Mouse (Mus musculus): ENCODE measurements at regions not wholly inside any gene's neighbourhood (a gene's known extent, or its start where the extent isn't known, plus 50 kb on each side); places are given as distances from the start of the nearest gene placed in this dataset.

GRCm38 (mm10) chr14:76755591-76756376 is 199.1 kb upstream of the Serp2 start:
- no peak for ATAC-seq
- DNase-seq (ENCODE audit: low spot score), result no peak
- 78% methylated on average over 9 of the region's 9 CpGs for WGBS
- Histone ChIP-seq H3K36me3 (ENCODE audit: insufficient read depth, low read length) (no peaks in the 10 kb centered on the region), H3K4me1 (ENCODE audit: insufficient read depth, low read depth, low read length) (no peaks in the 10 kb centered on the region), H3K27me3 (replicated peaks; ENCODE audit: insufficient read depth, low read length) (no peaks in the 10 kb centered on the region), H3K4me3 (ENCODE audit: low read depth, low read length) (no peak overlapping the region), H3K27ac (ENCODE audit: low read length) (no peak overlapping the region), H3K9ac (replicated peaks; ENCODE audit: low read depth) (no peak overlapping the region), H3K4me2 (replicated peaks; ENCODE audit: low read depth, low read length) (no peak overlapping the region), H3K9me3 (ENCODE audit: low read length) (no peaks in the 10 kb centered on the region)
- TF ChIP-seq CTCF (IDR thresholded peaks at IDR 0.05), result no peak
- TF ChIP-seq EP300 (IDR thresholded peaks at IDR 0.05), result no peak

- no peak for TF ChIP-seq EP300 (IDR thresholded peaks at IDR 0.05)
- Histone ChIP-seq H3K27ac (ENCODE audit: low read length) (no peak overlapping the region), H3K36me3 (ENCODE audit: insufficient read depth, low read length) (no peaks in the 10 kb centered on the region), H3K4me3 (ENCODE audit: low read depth, low read length) (no peak overlapping the region), H3K9ac (replicated peaks; ENCODE audit: low read depth) (no peak overlapping the region), H3K27me3 (replicated peaks; ENCODE audit: insufficient read depth, low read length) (no peaks in the 10 kb centered on the region), H3K4me2 (replicated peaks; ENCODE audit: low read depth, low read length) (no peak overlapping the region), H3K4me1 (ENCODE audit: insufficient read depth, low read depth, low read length) (no peaks in the 10 kb centered on the region), H3K9me3 (ENCODE audit: low read length) (no peaks in the 10 kb centered on the region)
- ATAC-seq (no peak), DNase-seq (ENCODE audit: low spot score) (no peak)
- 87% methylated on average over 5 of the region's 5 CpGs for WGBS
Observed at GRCm38 (mm10) chr14:76753734-76754133, 197.0 kb upstream of the Serp2 start.

GRCm38 (mm10) chr14:76749178-76749577 is 192.5 kb upstream of the Serp2 start:
- Histone ChIP-seq H3K4me3 (ENCODE audit: low read depth, low read length) (no peak overlapping the region), H3K9me3 (ENCODE audit: low read length) (no peaks in the 10 kb centered on the region), H3K27ac (ENCODE audit: low read length) (no peak overlapping the region), H3K9ac (replicated peaks; ENCODE audit: low read depth) (no peak overlapping the region), H3K4me2 (replicated peaks; ENCODE audit: low read depth, low read length) (no peak overlapping the region), H3K4me1 (ENCODE audit: insufficient read depth, low read depth, low read length) (no peaks in the 10 kb centered on the region; the same call in 1 of the 2 replicates), H3K27me3 (replicated peaks; ENCODE audit: insufficient read depth, low read length) (no peaks in the 10 kb centered on the region), H3K36me3 (ENCODE audit: insufficient read depth, low read length) (no peaks in the 10 kb centered on the region)
- 80% methylated on average over 7 of the region's 7 CpGs for WGBS
- DNase-seq (ENCODE audit: low spot score) (no peak), ATAC-seq (no peak)
- TF ChIP-seq CTCF (IDR thresholded peaks at IDR 0.05), result no peak
- TF ChIP-seq EP300 (IDR thresholded peaks at IDR 0.05), result no peak

GRCm38 (mm10) chr14:76748711-76749110 is 192.0 kb upstream of the Serp2 start:
- no peaks in the 10 kb centered on the region; the same call in 1 of the 2 replicates for H3K4me1 ChIP-seq (ENCODE audit: insufficient read depth, low read depth, low read length)
- H3K4me2 ChIP-seq (replicated peaks; ENCODE audit: low read depth, low read length), result no peak overlapping the region
- DNase-seq (ENCODE audit: low spot score) (no peak), ATAC-seq (no peak)
- H3K9me3 ChIP-seq (ENCODE audit: low read length), result no peaks in the 10 kb centered on the region
- no peak overlapping the region for H3K4me3 ChIP-seq (ENCODE audit: low read depth, low read length)
- TF ChIP-seq EP300 (IDR thresholded peaks at IDR 0.05), result no peak
- TF ChIP-seq CTCF (IDR thresholded peaks at IDR 0.05), result no peak
- WGBS, result 88% methylated on average over 2 of the region's 2 CpGs
- H3K36me3 ChIP-seq (ENCODE audit: insufficient read depth, low read length), result no peaks in the 10 kb centered on the region
- no peak overlapping the region for H3K9ac ChIP-seq (replicated peaks; ENCODE audit: low read depth)
- H3K27me3 ChIP-seq (replicated peaks; ENCODE audit: insufficient read depth, low read length), result no peaks in the 10 kb centered on the region
- no peak overlapping the region for H3K27ac ChIP-seq (ENCODE audit: low read length)

- 87% methylated on average over 5 of the region's 5 CpGs for WGBS
- Histone ChIP-seq H3K27ac (ENCODE audit: low read length) (no peak overlapping the region), H3K4me1 (ENCODE audit: insufficient read depth, low read depth, low read length) (no peaks in the 10 kb centered on the region; the same call in 1 of the 2 replicates), H3K27me3 (replicated peaks; ENCODE audit: insufficient read depth, low read length) (no peaks in the 10 kb centered on the region), H3K4me2 (replicated peaks; ENCODE audit: low read depth, low read length) (no peak overlapping the region), H3K9me3 (ENCODE audit: low read length) (no peaks in the 10 kb centered on the region), H3K9ac (replicated peaks; ENCODE audit: low read depth) (no peak overlapping the region), H3K36me3 (ENCODE audit: insufficient read depth, low read length) (no peaks in the 10 kb centered on the region), H3K4me3 (ENCODE audit: low read depth, low read length) (no peak overlapping the region)
- TF ChIP-seq CTCF (IDR thresholded peaks at IDR 0.05), result no peak
- TF ChIP-seq EP300 (IDR thresholded peaks at IDR 0.05), result no peak
- no peak for DNase-seq (ENCODE audit: low spot score)
- no peak for ATAC-seq
Observed at GRCm38 (mm10) chr14:76747814-76748213, 191.1 kb upstream of the Serp2 start.

GRCm38 (mm10) chr14:76746282-76746681 is 189.6 kb upstream of the Serp2 start:
- Histone ChIP-seq H3K4me3 (ENCODE audit: low read depth, low read length) (no peak overlapping the region), H3K4me2 (replicated peaks; ENCODE audit: low read depth, low read length) (no peak overlapping the region), H3K27me3 (replicated peaks; ENCODE audit: insufficient read depth, low read length) (no peaks in the 10 kb centered on the region), H3K9ac (replicated peaks; ENCODE audit: low read depth) (no peak overlapping the region), H3K27ac (ENCODE audit: low read length) (no peak overlapping the region), H3K36me3 (ENCODE audit: insufficient read depth, low read length) (no peaks in the 10 kb centered on the region), H3K4me1 (ENCODE audit: insufficient read depth, low read depth, low read length) (no peaks in the 10 kb centered on the region; the same call in 1 of the 2 replicates), H3K9me3 (ENCODE audit: low read length) (no peaks in the 10 kb centered on the region)
- no peak for DNase-seq (ENCODE audit: low spot score)
- ATAC-seq, result no peak
- 89% methylated on average over 10 of the region's 10 CpGs for WGBS
- TF ChIP-seq EP300 (IDR thresholded peaks at IDR 0.05) (no peak), CTCF (IDR thresholded peaks at IDR 0.05) (no peak)
